ENCODE assay signal across 8 mouse cellular contexts in genomic region chr2:32847468-32847821, GRCm38 (mm10). TPM values are rescaled to one million over a fixed set of nuclear protein-coding genes. Genes with fewer than 3 reads are reported as not detected.
A peak's percentile ranks its signal among the peaks of the same experiment; 100 is the strongest.
DNase-seq lines count a peak whose midpoint lies in the region; ATAC-seq and TF ChIP-seq lines count a peak whose summit lies in the region.

No protein-coding gene starts in this region.

- 35% methylated on average over 6 of the region's 6 CpGs for WGBS in heart, embryonic 12.5 days
- 56% methylated on average over 6 of the region's 6 CpGs for WGBS in bone marrow, adult 2 months
- 50% methylated on average over 6 of the region's 6 CpGs for WGBS in hindbrain, embryonic 13.5 days
- WGBS in midbrain, embryonic 11.5 days: 50% methylated on average over 6 of the region's 6 CpGs

- TF ChIP-seq CTCF in bone marrow, adult 2 months (IDR thresholded peaks at IDR 0.05; ENCODE audit: control insufficient read depth, insufficient read depth, low read length): no peak

- no peaks in the 10 kb centered on the region for H3K36me3 ChIP-seq in heart, embryonic 12.5 days
- 0 out of 2 replicates have a peak, but pooled peaks cover 2% of the 10 kb centered on the region for H3K36me3 ChIP-seq in hindbrain, embryonic 13.5 days
- H3K36me3 ChIP-seq in midbrain, embryonic 11.5 days (ENCODE audit: control insufficient read depth, insufficient read depth, low read length): no peaks in the 10 kb centered on the region

- intact Hi-C loops in heart, postnatal 25 days (cut with DNase I): loop anchor here (2.0 to 10.0 kb wide), 2 partner anchors 135 to 213 kb away; partner anchors contain the start of gene Cdk9

- H3K4me3 ChIP-seq in heart, embryonic 12.5 days: peak overlapping the region; percentile 86; the same call in 1 of the 2 replicates
- H3K4me3 ChIP-seq in bone marrow, adult 2 months (replicated peaks; ENCODE audit: control insufficient read depth, low read depth, low read length): peak overlapping the region; percentile 33
- peak overlapping the region; percentile 85 for H3K4me3 ChIP-seq in hindbrain, embryonic 13.5 days
- H3K4me3 ChIP-seq in midbrain, embryonic 11.5 days (ENCODE audit: low read depth, low read length): peak overlapping the region; percentile 62

- H3K4me2 ChIP-seq in heart, embryonic 12.5 days: peak overlapping the region; percentile 93
- peak overlapping the region; percentile 48 for H3K4me2 ChIP-seq in hindbrain, embryonic 13.5 days
- peak overlapping the region; percentile 96 for H3K4me2 ChIP-seq in midbrain, embryonic 11.5 days

- no peak for ATAC-seq in heart, embryonic 12.5 days (ENCODE audit: insufficient number of reproducible peaks, low FRiP score)
- peak; percentile 41; the same call in 1 of the 2 replicates for ATAC-seq in hindbrain, embryonic 13.5 days (ENCODE audit: low FRiP score)
- peak; percentile 54; the same call in 1 of the 2 replicates for ATAC-seq in midbrain, embryonic 11.5 days (ENCODE audit: low FRiP score)

- H3K9ac ChIP-seq in heart, embryonic 12.5 days: no peak overlapping the region
- peak overlapping the region; percentile 51; the same call in 1 of the 2 replicates for H3K9ac ChIP-seq in hindbrain, embryonic 13.5 days
- H3K9ac ChIP-seq in midbrain, embryonic 11.5 days (ENCODE audit: low read length): peak overlapping the region; percentile 61; the same call in 1 of the 2 replicates

- H3K27ac ChIP-seq in heart, embryonic 12.5 days (ENCODE audit: poor library complexity, severe bottlenecking): no peak overlapping the region
- H3K27ac ChIP-seq in bone marrow, adult 2 months (ENCODE audit: control insufficient read depth, insufficient read depth, low read depth, low read length, poor library complexity): no peak overlapping the region
- peak overlapping the region; percentile 95; the same call in 1 of the 2 replicates for H3K27ac ChIP-seq in hindbrain, embryonic 13.5 days
- H3K27ac ChIP-seq in midbrain, embryonic 11.5 days (ENCODE audit: low read depth, low read length): no peak overlapping the region; the same call in 1 of the 2 replicates

- no peak for TF ChIP-seq POLR2A in bone marrow, adult 2 months (IDR thresholded peaks at IDR 0.05; ENCODE audit: borderline replicate concordance, control insufficient read depth, low read depth, low read length)

- DNase-seq in heart, postnatal 25 days (ENCODE audit: low spot score): no peak
- DNase-seq in midbrain, embryonic 11.5 days (ENCODE audit: low spot score, missing footprints): no peak
- no peak for DNase-seq in urinary bladder, postnatal 4 days (ENCODE audit: low spot score in 2 of 2)
- DNase-seq in kidney, postnatal 10 days: no peak
- DNase-seq in right cerebral cortex, postnatal 4 days: no peak

- no peaks in the 10 kb centered on the region for H3K9me3 ChIP-seq in heart, embryonic 12.5 days (replicated peaks)
- H3K9me3 ChIP-seq in hindbrain, embryonic 13.5 days: no peaks in the 10 kb centered on the region
- no peaks in the 10 kb centered on the region for H3K9me3 ChIP-seq in midbrain, embryonic 11.5 days (ENCODE audit: control insufficient read depth, low read length)

- peaks cover 20% of the 10 kb centered on the region for H3K27me3 ChIP-seq in heart, embryonic 12.5 days (replicated peaks)
- H3K27me3 ChIP-seq in hindbrain, embryonic 13.5 days: peaks cover 14% of the 10 kb centered on the region
- H3K27me3 ChIP-seq in midbrain, embryonic 11.5 days (ENCODE audit: control insufficient read depth, insufficient read depth, low read length): peaks cover 8% of the 10 kb centered on the region

- H3K4me1 ChIP-seq in heart, embryonic 12.5 days (replicated peaks): peaks cover 20% of the 10 kb centered on the region
- H3K4me1 ChIP-seq in bone marrow, adult 2 months (ENCODE audit: control insufficient read depth, insufficient read depth, low read length): no peaks in the 10 kb centered on the region
- H3K4me1 ChIP-seq in hindbrain, embryonic 13.5 days (replicated peaks): peaks cover 36% of the 10 kb centered on the region
- H3K4me1 ChIP-seq in midbrain, embryonic 11.5 days (ENCODE audit: control insufficient read depth, insufficient read depth, low read length): peaks cover 5% of the 10 kb centered on the region; the same call in 1 of the 2 replicates

RNA-seq across cellular contexts. Expression of gene Stxbp1, which starts 0.4 kb away (rescaled TPM):
- polyA plus RNA-seq in heart, embryonic 12.5 days (2016; fragmentation: Nextera tagmentation; extraction: Ambion mirVana): 30.8 and 31.1 TPM in 2 replicates
- 10 to 100 TPM; 11.0 to 11.7 TPM for total RNA-seq in heart, postnatal 25 days (2021)
- polyA plus RNA-seq in bone marrow, adult 2 months (2011; ENCODE audit: insufficient read depth, insufficient read length, low replicate concordance, missing spikeins): 2.5 and 3.2 TPM in 2 replicates
- 180 and 193 TPM in 2 replicates for polyA plus RNA-seq in hindbrain, embryonic 13.5 days (2015; fragmentation: Nextera tagmentation; extraction: Ambion mirVana)
- 51.4 and 53.8 TPM in 2 replicates for polyA plus RNA-seq in midbrain, embryonic 11.5 days (2014; fragmentation: Nextera tagmentation; extraction: Ambion mirVana)

RNA-seq across cellular contexts. Expression of gene Fam129b, which starts 28.5 kb away (rescaled TPM):
- 62.0 and 64.4 TPM in 2 replicates for polyA plus RNA-seq in heart, embryonic 12.5 days (2016; fragmentation: Nextera tagmentation; extraction: Ambion mirVana)
- total RNA-seq in heart, postnatal 25 days (2021): 10 to 100 TPM; 23.8 to 31.9 TPM
- polyA plus RNA-seq in bone marrow, adult 2 months (2011; ENCODE audit: insufficient read depth, insufficient read length, low replicate concordance, missing spikeins): 2.1 and 9.9 TPM in 2 replicates
- 31.6 and 32.4 TPM in 2 replicates for polyA plus RNA-seq in hindbrain, embryonic 13.5 days (2015; fragmentation: Nextera tagmentation; extraction: Ambion mirVana)
- polyA plus RNA-seq in midbrain, embryonic 11.5 days (2014; fragmentation: Nextera tagmentation; extraction: Ambion mirVana): 10.3 and 10.6 TPM in 2 replicates

Comparison
In these comparisons a context has a peak if more than half of its experiments do, and no peak if none do; other contexts are left out.
1. H3K4me3 ChIP-seq: peak in every context shown above with its lines; median percentile 86 in heart, embryonic 12.5 days; 85 in hindbrain, embryonic 13.5 days; 62 in midbrain, embryonic 11.5 days; 33 in bone marrow, adult 2 months.